Mouse (Mus musculus) embryonic facial prominence, embryonic 15.5 days (tissue): ENCODE results near the gene Vmn1r5. TPM values are rescaled to one million over a fixed set of nuclear protein-coding genes. Genes with fewer than 3 reads are reported as not detected.

Source experiments
- polyA plus RNA-seq: library from polyadenylated mRNA; unstranded; fragments of >200 nt; fragmentation: Nextera tagmentation; extraction: Ambion mirVana; gene quantifications from 2 replicates; pipeline ENCODE4 v1.2.1, GENCODE M21; 2015

Gene Vmn1r5
- polyA plus RNA-seq, 1 experiment from 2014 or later = not detected

Other genes starting within 250 kb of the Vmn1r5 start
- 25.5 and 29.0 TPM in 2 replicates for gene Kbtbd2, start 172.5 kb upstream of the Vmn1r5 start, polyA plus RNA-seq
- gene Fkbp9, start 138.2 kb upstream of the Vmn1r5 start, polyA plus RNA-seq = 218 and 222 TPM in 2 replicates
- 61.6 and 63.2 TPM in 2 replicates for gene Nt5c3, start 46.3 kb upstream of the Vmn1r5 start, polyA plus RNA-seq
- 0.31 and 0.35 TPM in 2 replicates for gene Vmn1r4, start 46.3 kb upstream of the Vmn1r5 start, polyA plus RNA-seq
- gene Vmn1r6, start 27.0 kb downstream of the Vmn1r5 start, polyA plus RNA-seq = not detected in 2 replicates
- gene Vmn1r7, start 55.1 kb downstream of the Vmn1r5 start, polyA plus RNA-seq = not detected in 2 replicates
- not detected in 2 replicates for gene Vmn1r8, start 62.0 kb downstream of the Vmn1r5 start, polyA plus RNA-seq
- not detected in 2 replicates for gene Vmn1r9, start 96.5 kb downstream of the Vmn1r5 start, polyA plus RNA-seq
- not detected in 2 replicates for gene Vmn1r10, start 139.2 kb downstream of the Vmn1r5 start, polyA plus RNA-seq
- gene Vmn1r11, start 163.2 kb downstream of the Vmn1r5 start, polyA plus RNA-seq = not detected in 2 replicates
- not detected in 2 replicates for gene Vmn1r12, start 186.6 kb downstream of the Vmn1r5 start, polyA plus RNA-seq
- not detected in 2 replicates for gene Vmn1r13, start 233.0 kb downstream of the Vmn1r5 start, polyA plus RNA-seq